Mouse (Mus musculus): ENCODE results near the gene Sh2b1. TPM values are rescaled to one million over a fixed set of nuclear protein-coding genes. Genes with fewer than 3 reads are reported as not detected.

The Sh2b1 gene
- polyA plus RNA-seq, 1 experiment from 2014 or later: 57.8 TPM

DNA sequence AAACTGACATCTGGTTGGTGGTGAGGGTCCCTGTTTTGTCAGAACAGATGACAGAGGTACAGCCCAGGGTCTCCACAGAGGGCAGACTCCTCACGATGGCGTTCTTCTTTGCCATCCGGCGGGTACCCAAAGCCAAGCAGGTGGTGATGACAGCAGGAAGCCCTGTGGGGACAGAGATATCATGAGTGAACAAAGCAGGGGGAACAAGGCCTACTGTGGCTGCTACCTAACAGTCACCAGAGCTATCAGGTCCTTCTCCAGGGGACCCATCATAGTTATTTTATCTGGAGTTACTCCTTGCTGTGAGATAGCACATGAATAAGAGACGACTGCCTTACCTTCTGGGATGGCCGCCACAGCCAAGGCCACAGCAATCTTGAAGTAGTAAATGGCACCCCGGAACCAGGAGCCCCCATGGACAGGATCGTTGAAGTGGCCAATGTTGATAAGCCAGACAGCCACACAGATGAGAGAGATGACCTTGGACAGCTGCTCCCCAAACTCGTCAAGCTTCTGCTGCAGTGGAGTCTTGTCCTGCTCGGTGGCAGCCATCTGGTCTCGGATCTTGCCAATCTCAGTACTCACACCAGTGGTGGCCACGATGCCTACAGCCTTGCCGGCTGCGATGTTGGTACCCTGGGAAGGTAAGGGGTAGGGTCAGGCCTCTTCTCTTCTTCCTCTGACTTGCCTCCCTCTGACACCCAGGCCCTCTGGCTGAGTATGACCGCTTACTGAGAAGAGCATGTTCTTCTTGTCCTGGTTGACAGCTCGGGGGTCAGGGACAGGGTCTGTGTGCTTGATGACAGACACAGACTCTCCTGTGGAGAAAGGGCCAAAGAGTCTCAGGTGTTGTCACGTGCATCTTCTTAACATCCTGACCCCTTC lies 18.6 kb downstream of the Sh2b1 start:
- H3K9me3 ChIP-seq: no peaks in the 10 kb centered on the region
- 89% methylated on average over 17 of the region's 17 CpGs for WGBS
- no peaks in the 10 kb centered on the region for H3K27me3 ChIP-seq
- H3K36me3 ChIP-seq: no peaks in the 10 kb centered on the region
- ATAC-seq (ENCODE audit: insufficient number of reproducible peaks, insufficient read depth, low FRiP score, low TSS enrichment, low read depth): no peak
- peaks cover 12% of the 10 kb centered on the region for H3K4me1 ChIP-seq (replicated peaks)
- no peak overlapping the region for H3K9ac ChIP-seq (replicated peaks)
- no peak overlapping the region for H3K4me3 ChIP-seq (replicated peaks)
- H3K4me2 ChIP-seq: no peak overlapping the region
- no peak overlapping the region for H3K27ac ChIP-seq

- Histone ChIP-seq H3K4me3 (replicated peaks) (no peak overlapping the region), H3K4me2 (no peak overlapping the region), H3K4me1 (replicated peaks) (no peaks in the 10 kb centered on the region), H3K27ac (no peak overlapping the region), H3K27me3 (no peaks in the 10 kb centered on the region), H3K9ac (replicated peaks) (no peak overlapping the region), H3K36me3 (no peaks in the 10 kb centered on the region), H3K9me3 (no peaks in the 10 kb centered on the region)
- WGBS: 70% methylated on average over 2 of the region's 2 CpGs
- ATAC-seq (ENCODE audit: insufficient number of reproducible peaks, insufficient read depth, low FRiP score, low TSS enrichment, low read depth): no peak
These were observed 20.0 kb downstream of the Sh2b1 start for GRCm38 (mm10) chr7:126455242-126455641.

GRCm38 (mm10) chr7:126453861-126454260 lies 21.4 kb downstream of the Sh2b1 start:
- no peak overlapping the region for H3K4me3 ChIP-seq (replicated peaks)
- H3K4me2 ChIP-seq: no peak overlapping the region
- WGBS: 39% methylated on average over 7 of the region's 7 CpGs
- H3K9ac ChIP-seq (replicated peaks): no peak overlapping the region
- H3K27ac ChIP-seq: no peak overlapping the region
- H3K27me3 ChIP-seq: no peaks in the 10 kb centered on the region
- peaks cover 11% of the 10 kb centered on the region; the same call in 1 of the 2 replicates for H3K36me3 ChIP-seq
- no peaks in the 10 kb centered on the region for H3K9me3 ChIP-seq
- ATAC-seq (ENCODE audit: insufficient number of reproducible peaks, insufficient read depth, low FRiP score, low TSS enrichment, low read depth): no peak
- no peaks in the 10 kb centered on the region for H3K4me1 ChIP-seq (replicated peaks)

DNA sequence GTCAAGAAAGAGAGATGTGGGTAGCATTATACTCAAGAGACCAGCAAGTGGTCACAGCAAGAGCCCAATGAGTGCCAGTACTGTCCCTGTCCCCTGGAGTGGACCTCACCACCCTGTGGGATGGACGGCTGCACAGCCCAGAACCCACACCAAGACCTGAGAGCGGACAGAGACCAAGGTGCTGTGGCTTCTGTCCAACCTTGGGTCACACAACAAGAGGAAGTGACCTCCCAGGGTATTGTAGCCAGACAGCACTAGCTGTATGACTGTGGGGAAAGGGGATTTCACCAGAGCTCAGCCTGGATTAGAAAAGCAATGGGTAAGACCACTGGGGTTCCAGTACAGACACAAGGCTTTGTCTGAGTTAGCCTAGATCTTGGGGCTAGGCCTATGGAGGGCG lies 23.0 kb downstream of the Sh2b1 start:
- H3K9ac ChIP-seq (replicated peaks): no peak overlapping the region
- no peaks in the 10 kb centered on the region for H3K4me1 ChIP-seq (replicated peaks)
- no peaks in the 10 kb centered on the region for H3K27me3 ChIP-seq
- WGBS: 86% methylated on average over 3 of the region's 3 CpGs
- no peak overlapping the region for H3K4me3 ChIP-seq (replicated peaks)
- no peak overlapping the region for H3K27ac ChIP-seq
- no peaks in the 10 kb centered on the region for H3K9me3 ChIP-seq
- no peak for ATAC-seq (ENCODE audit: insufficient number of reproducible peaks, insufficient read depth, low FRiP score, low TSS enrichment, low read depth)
- H3K4me2 ChIP-seq: no peak overlapping the region
- peaks cover 27% of the 10 kb centered on the region; the same call in 1 of the 2 replicates for H3K36me3 ChIP-seq

- Histone ChIP-seq H3K27ac (no peak overlapping the region), H3K9ac (replicated peaks) (no peak overlapping the region), H3K27me3 (no peaks in the 10 kb centered on the region), H3K36me3 (peaks cover 43% of the 10 kb centered on the region), H3K4me2 (no peak overlapping the region), H3K9me3 (no peaks in the 10 kb centered on the region), H3K4me1 (replicated peaks) (no peaks in the 10 kb centered on the region), H3K4me3 (replicated peaks) (no peak overlapping the region)
- ATAC-seq (ENCODE audit: insufficient number of reproducible peaks, insufficient read depth, low FRiP score, low TSS enrichment, low read depth): no peak
- 92% methylated on average over 6 of the region's 6 CpGs for WGBS
These were observed 24.6 kb downstream of the Sh2b1 start for GRCm38 (mm10) chr7:126450641-126451040.

DNA sequence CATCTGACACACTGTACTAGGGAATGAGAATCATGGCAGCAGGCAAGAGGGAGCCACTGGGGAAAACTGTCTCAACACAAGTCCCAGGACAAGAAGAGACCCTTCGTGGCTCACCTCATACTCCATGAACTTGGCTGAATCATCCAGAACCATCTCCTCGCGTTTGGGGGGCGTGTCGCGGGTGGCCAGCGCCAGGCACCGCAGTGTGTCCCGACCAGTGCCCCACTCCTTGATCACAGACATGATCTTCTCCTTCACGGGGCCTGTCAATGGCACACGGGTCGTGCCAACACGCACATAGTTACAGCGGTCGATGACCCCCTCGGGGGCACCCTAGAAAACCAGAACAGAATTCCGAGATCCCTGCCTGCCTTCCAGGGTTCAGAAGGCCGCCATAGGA lies 25.2 kb downstream of the Sh2b1 start:
- Histone ChIP-seq H3K4me3 (replicated peaks) (no peak overlapping the region), H3K4me1 (replicated peaks) (no peaks in the 10 kb centered on the region), H3K27me3 (no peaks in the 10 kb centered on the region), H3K27ac (no peak overlapping the region), H3K9me3 (no peaks in the 10 kb centered on the region), H3K4me2 (no peak overlapping the region), H3K36me3 (peaks cover 50% of the 10 kb centered on the region), H3K9ac (replicated peaks) (no peak overlapping the region)
- WGBS: 88% methylated on average over 18 of the region's 18 CpGs
- ATAC-seq (ENCODE audit: insufficient number of reproducible peaks, insufficient read depth, low FRiP score, low TSS enrichment, low read depth): no peak

DNA sequence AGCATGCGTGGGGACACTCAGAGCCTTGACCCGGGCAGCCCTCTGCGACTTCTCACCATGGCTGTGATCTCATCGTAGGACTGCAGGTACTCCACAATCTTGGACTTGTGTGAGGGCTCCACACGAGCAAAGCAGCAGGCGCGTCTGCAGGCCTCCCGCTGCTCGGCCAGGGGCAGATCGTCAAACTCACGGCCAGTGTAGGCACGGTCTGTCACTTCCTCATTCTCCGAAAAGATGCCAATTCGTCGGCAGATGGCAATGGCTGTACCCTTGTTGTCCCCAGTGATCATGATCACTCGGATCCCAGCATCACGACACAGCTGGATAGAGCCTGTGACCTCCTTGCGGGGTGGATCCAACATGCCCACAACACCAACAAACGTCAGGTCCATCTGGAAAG lies 26.7 kb downstream of the Sh2b1 start:
- no peaks in the 10 kb centered on the region for H3K4me1 ChIP-seq (replicated peaks)
- H3K27me3 ChIP-seq: no peaks in the 10 kb centered on the region
- no peak overlapping the region for H3K9ac ChIP-seq (replicated peaks)
- no peaks in the 10 kb centered on the region for H3K9me3 ChIP-seq
- ATAC-seq (ENCODE audit: insufficient number of reproducible peaks, insufficient read depth, low FRiP score, low TSS enrichment, low read depth): no peak
- no peak overlapping the region for H3K4me3 ChIP-seq (replicated peaks)
- peaks cover 61% of the 10 kb centered on the region for H3K36me3 ChIP-seq
- 92% methylated on average over 19 of the region's 19 CpGs for WGBS
- no peak overlapping the region for H3K27ac ChIP-seq
- H3K4me2 ChIP-seq: no peak overlapping the region

DNA sequence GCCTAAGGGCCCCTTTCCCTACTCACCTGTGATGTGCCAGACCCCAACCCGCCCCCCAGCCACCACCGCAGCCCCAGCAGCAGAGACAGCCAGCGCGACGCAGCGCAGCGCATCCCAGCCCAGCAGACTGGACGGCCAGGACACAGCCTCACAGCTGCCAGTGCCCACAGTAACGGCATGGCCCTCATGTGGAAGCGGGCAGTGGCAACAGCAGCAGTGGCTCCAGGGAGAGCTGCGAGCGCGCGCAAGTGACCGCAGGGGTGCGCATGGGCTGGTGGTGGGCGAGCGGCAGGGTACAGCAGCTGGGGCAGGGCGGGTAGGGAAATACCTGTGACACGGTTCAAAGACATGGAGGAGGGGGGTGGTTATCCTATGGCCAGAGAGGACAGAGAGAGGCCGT lies 29.0 kb downstream of the Sh2b1 start:
- no peak overlapping the region for H3K4me3 ChIP-seq (replicated peaks)
- H3K9ac ChIP-seq (replicated peaks): no peak overlapping the region
- 88% methylated on average over 21 of the region's 21 CpGs for WGBS
- peaks cover 79% of the 10 kb centered on the region for H3K36me3 ChIP-seq
- H3K9me3 ChIP-seq: no peaks in the 10 kb centered on the region
- H3K27ac ChIP-seq: no peak overlapping the region
- H3K4me1 ChIP-seq (replicated peaks): no peaks in the 10 kb centered on the region
- no peak for ATAC-seq (ENCODE audit: insufficient number of reproducible peaks, insufficient read depth, low FRiP score, low TSS enrichment, low read depth)
- no peak overlapping the region for H3K4me2 ChIP-seq
- H3K27me3 ChIP-seq: no peaks in the 10 kb centered on the region

DNA sequence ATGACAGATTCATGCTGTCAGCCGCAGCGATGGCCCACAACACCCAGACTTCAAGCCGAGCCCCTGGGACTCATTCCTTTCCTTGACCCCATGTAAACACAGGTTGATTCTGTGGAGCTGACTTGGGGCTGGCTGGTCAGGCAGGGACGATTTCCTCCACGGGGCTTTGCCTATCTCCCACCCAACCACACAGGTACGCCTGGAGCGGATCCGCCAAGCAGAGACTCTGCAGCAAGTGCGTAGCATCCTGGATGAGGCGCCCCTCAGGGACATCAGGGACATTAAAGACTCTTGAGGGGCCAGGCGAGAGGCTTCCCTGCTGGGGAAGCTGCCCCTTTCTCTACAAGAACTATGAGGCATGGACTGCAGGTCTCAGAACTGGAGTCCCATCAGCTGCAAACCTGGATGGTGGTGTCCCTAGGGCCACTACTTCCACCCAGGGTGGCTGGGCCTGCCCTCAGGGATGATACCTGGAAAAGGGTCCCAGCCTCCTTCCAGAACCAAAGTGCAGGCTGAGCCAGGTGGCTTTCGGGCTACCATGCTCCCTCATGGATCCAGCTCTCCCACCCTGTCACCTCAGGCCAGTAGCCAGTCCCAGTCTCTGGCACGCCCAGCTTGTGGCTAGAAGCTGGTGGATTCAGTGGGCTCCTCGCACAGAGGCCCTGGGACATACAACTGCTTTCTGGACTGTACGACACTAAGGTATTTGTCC lies 30.0 kb downstream of the Sh2b1 start:
- no peak overlapping the region; the same call in 1 of the 2 replicates for H3K9ac ChIP-seq (replicated peaks)
- H3K27ac ChIP-seq: no peak overlapping the region
- H3K4me2 ChIP-seq: no peak overlapping the region
- H3K27me3 ChIP-seq: no peaks in the 10 kb centered on the region
- no peak overlapping the region for H3K4me3 ChIP-seq (replicated peaks)
- no peaks in the 10 kb centered on the region for H3K4me1 ChIP-seq (replicated peaks)
- H3K9me3 ChIP-seq: no peaks in the 10 kb centered on the region
- no peak for ATAC-seq (ENCODE audit: insufficient number of reproducible peaks, insufficient read depth, low FRiP score, low TSS enrichment, low read depth)
- peaks cover 85% of the 10 kb centered on the region for H3K36me3 ChIP-seq
- WGBS: 96% methylated on average over 15 of the region's 15 CpGs

- H3K4me2 ChIP-seq: no peak overlapping the region
- no peak for ATAC-seq (ENCODE audit: insufficient number of reproducible peaks, insufficient read depth, low FRiP score, low TSS enrichment, low read depth)
- H3K36me3 ChIP-seq: peaks cover 85% of the 10 kb centered on the region
- H3K27ac ChIP-seq: no peak overlapping the region
- 93% methylated on average over 9 of the region's 9 CpGs for WGBS
- no peaks in the 10 kb centered on the region for H3K27me3 ChIP-seq
- no peak overlapping the region for H3K9ac ChIP-seq (replicated peaks)
- no peaks in the 10 kb centered on the region for H3K9me3 ChIP-seq
- no peaks in the 10 kb centered on the region for H3K4me1 ChIP-seq (replicated peaks)
- H3K4me3 ChIP-seq (replicated peaks): no peak overlapping the region
These were observed 30.7 kb downstream of the Sh2b1 start for GRCm38 (mm10) chr7:126444536-126444935.

- H3K9ac ChIP-seq (replicated peaks): no peak overlapping the region
- H3K4me1 ChIP-seq (replicated peaks): no peaks in the 10 kb centered on the region
- no peak overlapping the region for H3K27ac ChIP-seq
- H3K27me3 ChIP-seq: no peaks in the 10 kb centered on the region
- H3K9me3 ChIP-seq: no peaks in the 10 kb centered on the region
- no peak for ATAC-seq (ENCODE audit: insufficient number of reproducible peaks, insufficient read depth, low FRiP score, low TSS enrichment, low read depth)
- no peak overlapping the region for H3K4me2 ChIP-seq
- peaks cover 80% of the 10 kb centered on the region for H3K36me3 ChIP-seq
- 94% methylated on average over 10 of the region's 10 CpGs for WGBS
- no peak overlapping the region for H3K4me3 ChIP-seq (replicated peaks)
These were observed 31.2 kb downstream of the Sh2b1 start for GRCm38 (mm10) chr7:126443997-126444396.

Measured in limb, embryonic 12.5 days (tissue).